Mouse (Mus musculus) C2C12 (cell line): ENCODE results near the gene Rcor1.

Source experiments
- CEBPB ChIP-seq: IDR thresholded peaks from one replicate; pipeline ENCODE4 v1.6.1; 2011; ENCODE audit warnings: low read depth, mild to moderate bottlenecking, control low read depth, moderate library complexity
- CTCF ChIP-seq: IDR thresholded peaks from one replicate; pipeline ENCODE4 v1.5.1; 2011; ENCODE audit not compliant: control insufficient read depth, insufficient read depth, insufficient read length
- FOSL1 ChIP-seq: IDR thresholded peaks from one replicate; pipeline ENCODE4 v1.8.0; 2011; ENCODE audit warnings: mild to moderate bottlenecking, low read length; ENCODE audit not compliant: poor library complexity, insufficient read depth, severe bottlenecking
- MAX ChIP-seq: IDR thresholded peaks from one replicate; pipeline ENCODE4 v1.6.1; 2011; ENCODE audit warnings: mild to moderate bottlenecking, control low read depth
- MYOD1 ChIP-seq: IDR thresholded peaks from one replicate; pipeline ENCODE4 v1.6.1; 2011; ENCODE audit warnings: low read depth; ENCODE audit not compliant: control insufficient read depth, insufficient read length
- MYOG ChIP-seq: IDR thresholded peaks from one replicate; pipeline ENCODE4 v1.6.1; 2011; ENCODE audit not compliant: control insufficient read depth, insufficient read length; ENCODE audit errors: extremely low read depth
- USF1 ChIP-seq: IDR thresholded peaks from one replicate; pipeline ENCODE4 v1.6.1; 2011; ENCODE audit warnings: low read depth, mild to moderate bottlenecking, control low read depth, moderate library complexity

DNA sequence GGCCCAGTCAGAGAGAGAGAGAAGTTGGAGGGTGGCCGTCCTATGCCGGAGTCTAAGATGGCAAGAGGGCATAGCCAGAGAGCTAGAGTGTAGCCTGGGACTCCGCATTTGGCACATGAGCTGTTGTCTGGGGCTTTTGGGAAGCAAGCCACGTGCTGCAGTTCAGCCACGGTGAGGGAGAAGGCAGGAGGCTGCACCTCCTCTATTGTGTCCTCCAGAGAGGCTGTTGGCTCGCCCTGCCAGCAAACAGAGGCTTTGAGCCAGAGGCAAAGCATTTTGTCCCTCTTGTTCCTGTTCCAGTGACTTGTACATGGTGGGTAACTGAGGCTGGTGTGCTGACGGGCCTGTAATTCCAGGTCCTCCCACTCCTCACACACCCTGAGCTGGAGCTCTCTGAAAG, 95.0 kb downstream of the Rcor1 start:
- TF ChIP-seq CEBPB (no peak), CTCF (no peak), MAX (no peak), MYOD1 (no peak), USF1 (no peak), MYOG (no peak), FOSL1 (no peak)
